Mouse (Mus musculus) skeletal muscle tissue, adult 2 months (tissue): Measurements from ENCODE around the gene Tcf15.

Source experiments
- DNase-seq: peaks from one replicate; pipeline ENCODE4 v3.0.0-alpha.2; 2012; ENCODE audit warnings: low read depth, low spot score

Tcf15 gene

GRCm38 (mm10) chr2:152122896-152123295, 20.5 kb upstream of the Tcf15 start:
- DNase-seq: no peak

- no peak for DNase-seq
Measured at GRCm38 (mm10) chr2:152128597-152128996, 14.8 kb upstream of the Tcf15 start.

GRCm38 (mm10) chr2:152129778-152130177, 13.6 kb upstream of the Tcf15 start:
- DNase-seq: no peak

GRCm38 (mm10) chr2:152132016-152132415, 11.3 kb upstream of the Tcf15 start:
- no peak for DNase-seq

GRCm38 (mm10) chr2:152132691-152133090, 10.7 kb upstream of the Tcf15 start:
- DNase-seq: no peak

GRCm38 (mm10) chr2:152139191-152139987, 4.0 kb upstream of the Tcf15 start:
- DNase-seq: no peak

- DNase-seq: no peak
Measured at GRCm38 (mm10) chr2:152140941-152141340, 2.4 kb upstream of the Tcf15 start.

GRCm38 (mm10) chr2:152141491-152141890, 1.9 kb upstream of the Tcf15 start:
- DNase-seq: no peak

- no peak for DNase-seq
Measured at GRCm38 (mm10) chr2:152142046-152142445, 1.3 kb upstream of the Tcf15 start.

- DNase-seq: no peak
Measured at GRCm38 (mm10) chr2:152142571-152142970, 790 bp upstream of the Tcf15 start.

GRCm38 (mm10) chr2:152144158-152144450, 743 bp downstream of the Tcf15 start:
- DNase-seq: no peak

GRCm38 (mm10) chr2:152144501-152144900, 1.1 kb downstream of the Tcf15 start:
- no peak for DNase-seq

- no peak for DNase-seq
Measured at GRCm38 (mm10) chr2:152145711-152146110, 2.4 kb downstream of the Tcf15 start.

- no peak for DNase-seq
Measured at GRCm38 (mm10) chr2:152147079-152147478, 3.7 kb downstream of the Tcf15 start.

- no peak for DNase-seq
Measured at GRCm38 (mm10) chr2:152148675-152149074, 5.3 kb downstream of the Tcf15 start.

GRCm38 (mm10) chr2:152149891-152150290, 6.5 kb downstream of the Tcf15 start:
- DNase-seq: no peak

- peak; percentile 43 for DNase-seq
Measured at GRCm38 (mm10) chr2:152150373-152150772, 7.0 kb downstream of the Tcf15 start.

- DNase-seq: no peak
Measured at GRCm38 (mm10) chr2:152153361-152153760, 10.0 kb downstream of the Tcf15 start.

- peak; percentile 54 for DNase-seq
Measured at GRCm38 (mm10) chr2:152155414-152156208, 12.2 kb downstream of the Tcf15 start.

- no peak for DNase-seq
Measured at GRCm38 (mm10) chr2:152156471-152156870, 13.1 kb downstream of the Tcf15 start.

- DNase-seq: no peak
Measured at GRCm38 (mm10) chr2:152159487-152159886, 16.1 kb downstream of the Tcf15 start.

- DNase-seq: no peak
Measured at GRCm38 (mm10) chr2:152166257-152166656, 22.9 kb downstream of the Tcf15 start.

GRCm38 (mm10) chr2:152167851-152168290, 24.5 kb downstream of the Tcf15 start:
- DNase-seq: no peak
